Mouse (Mus musculus) thymus, adult 18-20 months (tissue): ENCODE results near the gene Dhx9.
"Not testable (repeated sequence)": the region's sequence is repeated elsewhere in the genome, so short reads cannot be mapped to it uniquely, and the experiment has no call there.

ENCODE experiments used
- DNase-seq, 2 experiments: peaks; one replicate each; pipeline ENCODE4 v3.0.0; 2022; ENCODE audit warnings: mixed read lengths in 2 of 2

Dhx9 gene

GRCm38 (mm10) chr1:153416271-153416832 lies 71.1 kb downstream of the Dhx9 start:
- DNase-seq, result not testable (repeated sequence)

GRCm38 (mm10) chr1:153415742-153416141 lies 71.7 kb downstream of the Dhx9 start:
- not testable (repeated sequence) for DNase-seq

GRCm38 (mm10) chr1:153414962-153415361 lies 72.5 kb downstream of the Dhx9 start:
- DNase-seq, result peak; percentile 52 to 83

GRCm38 (mm10) chr1:153414114-153414723 lies 73.2 kb downstream of the Dhx9 start:
- DNase-seq, result peak; percentile 96 to 98

GRCm38 (mm10) chr1:153413397-153414020 lies 74.0 kb downstream of the Dhx9 start:
- DNase-seq, result peak; percentile 24 to 44

GRCm38 (mm10) chr1:153412663-153413396 lies 74.6 kb downstream of the Dhx9 start:
- not testable (repeated sequence) for DNase-seq

GRCm38 (mm10) chr1:153411723-153412122 lies 75.7 kb downstream of the Dhx9 start:
- no peak for DNase-seq

GRCm38 (mm10) chr1:153410915-153411314 lies 76.5 kb downstream of the Dhx9 start:
- not testable (repeated sequence) for DNase-seq

- not testable (repeated sequence) for DNase-seq
Measured at GRCm38 (mm10) chr1:153408296-153408695, 79.2 kb downstream of the Dhx9 start.

GRCm38 (mm10) chr1:153407641-153408040 lies 79.8 kb downstream of the Dhx9 start:
- not testable (repeated sequence) for DNase-seq
